Mouse (Mus musculus) midbrain, postnatal 0 days (tissue): ENCODE data around the gene Zdhhc19. TPM values are rescaled to one million over a fixed set of nuclear protein-coding genes. Genes with fewer than 3 reads are reported as not detected.

ENCODE experiments used
- ATAC-seq: fragments of 200-750 bp; cut with Nextera tagmentation; 2 replicates; pipeline ENCODE4 v1.8.0; 2017; ENCODE audit warnings: moderate number of reproducible peaks, mild to moderate bottlenecking, moderate TSS enrichment, moderate library complexity; ENCODE audit not compliant: low FRiP score
- DNase-seq: peaks from one replicate; pipeline ENCODE4 v3.0.0-alpha.2; 2015; ENCODE audit warnings: low spot score
- H3K27ac ChIP-seq: fragments of 300-500 bp; sonication (generic); 2 replicates; pipeline ENCODE4 v1.5.1; 2014; ENCODE audit warnings: low read depth, mild to moderate bottlenecking, low read length, mixed read lengths
- H3K27me3 ChIP-seq: fragments of 300-500 bp; sonication (generic); 2 replicates; pipeline ENCODE4 v1.6.1; 2014; ENCODE audit warnings: low read length, control low read depth, mixed read lengths; ENCODE audit not compliant: insufficient read depth
- H3K36me3 ChIP-seq: fragments of 300-500 bp; sonication (generic); 2 replicates; pipeline ENCODE4 v1.6.1; 2014; ENCODE audit warnings: low read length, control low read depth, mixed read lengths; ENCODE audit not compliant: insufficient read depth
- H3K4me1 ChIP-seq: fragments of 300-500 bp; sonication (generic); 2 replicates; pipeline ENCODE4 v1.6.1; 2014; ENCODE audit warnings: mild to moderate bottlenecking, control low read depth, antibody characterized with exemption, low read length, mixed read lengths; ENCODE audit not compliant: insufficient read depth
- H3K4me2 ChIP-seq: fragments of 300-500 bp; sonication (generic); 2 replicates; pipeline ENCODE4 v1.6.1; 2014; ENCODE audit warnings: low read depth, mild to moderate bottlenecking, low read length, mixed read lengths; ENCODE audit not compliant: poor library complexity, severe bottlenecking
- H3K4me3 ChIP-seq: fragments of 300-500 bp; sonication (generic); 2 replicates; pipeline ENCODE4 v1.5.1; 2014; ENCODE audit warnings: low read depth, mild to moderate bottlenecking, low read length, moderate library complexity
- H3K9ac ChIP-seq: fragments of 300-500 bp; sonication (generic); replicated peaks from 2 replicates; pipeline ENCODE4 v1.6.1; 2014; ENCODE audit warnings: mild to moderate bottlenecking, low read length, moderate library complexity, mixed read lengths; ENCODE audit not compliant: poor library complexity, severe bottlenecking
- H3K9me3 ChIP-seq: fragments of 300-500 bp; sonication (generic); 2 replicates; pipeline ENCODE4 v1.6.1; 2016; ENCODE audit warnings: low read length, control low read depth
- CTCF ChIP-seq: IDR thresholded peaks from 2 replicates; pipeline ENCODE4 v1.5.1; 2016; ENCODE audit warnings: antibody characterized with exemption, mild to moderate bottlenecking
- WGBS: fragments of 180-500 bp; shearing (Covaris S2); extraction: QIAGEN DNeasy Blood & Tissue Kit; methylation state at CpG from one replicate; pipeline ENCODE4 v1.1.7; 2014; 5-methylcytosine and 5-hydroxymethylcytosine counted together
- polyA plus RNA-seq: library from polyadenylated mRNA; unstranded; fragments of >200 nt; fragmentation: Nextera tagmentation; extraction: Ambion mirVana; gene quantifications from 2 replicates; pipeline ENCODE4 v1.2.1, GENCODE M21; 2015
- total RNA-seq: library from RNA; depleted of rRNA; stranded (reverse); fragments of >200 nt; gene quantifications from 2 replicates; pipeline ENCODE4 v1.2.3, GENCODE M21; 2014

Gene Zdhhc19
- total and polyA plus RNA-seq, 2 experiments from 2014 or later: 0.19 TPM; not detected in 1

DNA sequence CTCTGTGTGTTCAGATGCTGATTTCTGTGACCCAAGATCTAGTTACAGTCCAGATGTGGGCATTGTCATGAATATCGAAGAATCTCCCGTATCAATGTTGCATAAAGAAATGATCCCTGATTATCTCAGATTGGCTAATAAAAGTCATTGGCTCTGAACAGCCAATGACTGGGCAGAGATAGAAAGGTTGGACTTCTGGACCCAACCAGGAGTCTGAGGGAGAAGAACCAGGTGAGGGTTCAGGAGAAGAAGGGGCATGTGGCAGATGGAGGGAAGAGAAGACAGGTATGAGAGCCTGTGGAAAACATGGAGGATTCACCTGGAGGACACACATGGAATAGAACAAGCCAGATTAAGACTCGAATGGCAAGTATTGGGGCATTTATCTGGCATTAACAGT lies 92.5 kb downstream of the Zdhhc19 start:
- Histone ChIP-seq H3K4me2 (no peak overlapping the region), H3K36me3 (no peaks in the 10 kb centered on the region)
- WGBS: 84% methylated on average over 3 of the region's 3 CpGs

DNA sequence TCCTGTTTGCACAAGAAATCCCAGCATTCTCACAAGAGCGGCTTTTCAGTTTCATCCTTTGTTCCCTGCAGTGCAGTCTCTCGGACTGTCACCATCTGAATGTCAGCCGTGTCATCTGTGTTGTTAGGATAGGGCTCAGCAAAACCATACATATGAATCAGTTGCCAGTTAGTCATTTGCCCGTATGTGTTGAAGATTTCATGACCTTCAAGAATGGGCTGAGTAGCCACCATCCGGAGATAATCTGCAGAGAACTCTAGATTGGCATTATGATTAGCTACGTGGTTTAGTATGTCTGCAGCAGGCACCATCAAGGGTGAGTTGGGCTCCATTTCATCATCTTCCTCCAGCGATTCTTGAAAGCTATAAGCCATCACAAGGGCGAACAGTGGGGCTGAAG lies 95.5 kb downstream of the Zdhhc19 start:
- ATAC-seq (no peak), DNase-seq (no peak)
- Histone ChIP-seq H3K4me1 (no peaks in the 10 kb centered on the region), H3K9ac (no peak overlapping the region), H3K27me3 (no peaks in the 10 kb centered on the region), H3K9me3 (no peaks in the 10 kb centered on the region), H3K4me2 (no peak overlapping the region), H3K4me3 (no peak overlapping the region), H3K27ac (no peak overlapping the region), H3K36me3 (no peaks in the 10 kb centered on the region)
- no peak for TF ChIP-seq CTCF
- 59% methylated on average over 8 of the region's 8 CpGs for WGBS

More for the DNA sequence above, 92.5 kb downstream of the Zdhhc19 start:
- Histone ChIP-seq H3K27me3 (no peaks in the 10 kb centered on the region), H3K9ac (no peak overlapping the region), H3K4me1 (no peaks in the 10 kb centered on the region), H3K4me3 (no peak overlapping the region), H3K27ac (no peak overlapping the region), H3K9me3 (no peaks in the 10 kb centered on the region)
- ATAC-seq (no peak), DNase-seq (no peak)
- TF ChIP-seq CTCF: no peak

DNA sequence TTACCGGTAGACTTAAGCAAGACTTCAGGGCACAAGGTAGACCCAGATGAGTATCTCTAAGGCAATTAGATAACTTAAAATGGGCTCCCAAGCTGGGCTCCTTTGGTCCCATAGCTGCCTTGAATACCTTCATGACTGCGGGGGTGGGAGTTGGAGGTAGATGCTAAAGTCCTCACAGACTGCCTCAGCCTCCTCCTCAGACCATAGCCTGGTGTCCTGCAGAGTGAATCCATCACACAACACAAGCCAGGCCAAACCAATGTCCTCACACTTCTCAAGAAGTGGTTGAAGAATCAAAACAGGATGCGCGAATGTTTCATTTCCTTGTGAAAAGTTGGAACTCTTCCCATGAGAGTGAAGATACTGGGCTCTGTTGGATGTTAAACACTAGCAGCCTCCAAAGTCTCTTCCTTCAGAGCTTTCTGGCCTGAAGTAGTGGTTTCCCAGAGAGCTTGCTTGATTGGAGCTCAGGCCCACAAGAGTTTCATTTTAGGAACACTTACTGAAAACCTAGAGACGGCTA lies 97.3 kb downstream of the Zdhhc19 start:
- no peaks in the 10 kb centered on the region for H3K36me3 ChIP-seq
- H3K4me2 ChIP-seq: no peak overlapping the region
- TF ChIP-seq CTCF: no peak
- ATAC-seq (no peak), DNase-seq (no peak)
- no peak overlapping the region for H3K27ac ChIP-seq
- no peaks in the 10 kb centered on the region for H3K9me3 ChIP-seq
- H3K4me3 ChIP-seq: no peak overlapping the region
- H3K27me3 ChIP-seq: no peaks in the 10 kb centered on the region
- WGBS: 95% methylated on average over 5 of the region's 5 CpGs
- H3K9ac ChIP-seq: no peak overlapping the region
- no peaks in the 10 kb centered on the region for H3K4me1 ChIP-seq

DNA sequence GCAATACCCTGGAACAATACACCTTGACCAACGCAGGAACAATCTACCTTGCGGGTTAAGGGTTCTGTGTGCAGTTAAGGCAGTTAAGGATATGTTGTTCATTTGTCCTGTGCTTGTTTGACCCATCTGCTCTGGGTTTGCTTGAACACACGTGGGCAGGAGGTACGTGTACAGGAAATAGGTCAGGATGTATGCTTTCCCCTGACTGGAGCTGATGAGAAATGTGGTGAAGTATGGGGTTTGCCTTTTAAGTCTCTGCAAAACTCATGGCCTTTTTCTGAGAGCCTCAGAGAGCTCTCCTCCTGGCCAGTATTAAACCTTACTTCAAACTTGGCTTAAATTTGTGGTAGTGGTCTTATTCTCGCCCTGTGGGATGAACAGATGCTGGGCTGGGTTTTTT lies 97.9 kb downstream of the Zdhhc19 start:
- no peak for TF ChIP-seq CTCF
- H3K27ac ChIP-seq: no peak overlapping the region
- no peaks in the 10 kb centered on the region for H3K4me1 ChIP-seq
- ATAC-seq (no peak), DNase-seq (no peak)
- no peaks in the 10 kb centered on the region for H3K27me3 ChIP-seq
- WGBS: 81% methylated on average over 5 of the region's 5 CpGs
- no peak overlapping the region for H3K9ac ChIP-seq
- no peak overlapping the region for H3K4me2 ChIP-seq
- no peaks in the 10 kb centered on the region for H3K9me3 ChIP-seq
- H3K4me3 ChIP-seq: no peak overlapping the region
- H3K36me3 ChIP-seq: no peaks in the 10 kb centered on the region

DNA sequence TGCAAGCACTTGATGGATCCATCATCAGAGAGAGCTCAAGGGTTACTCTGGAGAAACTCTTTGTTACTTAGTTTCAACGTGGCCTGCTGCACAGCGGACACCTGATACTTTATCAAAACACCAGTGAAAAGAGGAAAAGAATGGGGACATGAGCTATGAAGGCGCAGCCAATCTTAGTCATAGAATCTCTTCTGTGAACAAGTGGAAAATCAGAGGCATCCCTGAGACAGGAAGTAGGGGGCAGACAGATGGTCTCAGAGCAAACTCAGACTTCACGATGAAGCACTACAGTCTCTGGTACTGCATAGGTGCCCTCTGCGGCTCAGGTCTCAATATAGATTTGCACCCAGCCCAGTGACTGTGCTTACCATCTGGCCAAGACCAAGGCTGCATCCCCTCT lies 98.6 kb downstream of the Zdhhc19 start:
- H3K4me2 ChIP-seq: no peak overlapping the region
- ATAC-seq: no peak
- TF ChIP-seq CTCF: no peak
- DNase-seq: no peak
- no peaks in the 10 kb centered on the region for H3K27me3 ChIP-seq
- H3K4me1 ChIP-seq: no peaks in the 10 kb centered on the region
- no peaks in the 10 kb centered on the region for H3K36me3 ChIP-seq
- no peak overlapping the region for H3K9ac ChIP-seq
- H3K9me3 ChIP-seq: no peaks in the 10 kb centered on the region
- WGBS: 88% methylated on average over 5 of the region's 5 CpGs
- no peak overlapping the region for H3K4me3 ChIP-seq
- no peak overlapping the region for H3K27ac ChIP-seq

DNA sequence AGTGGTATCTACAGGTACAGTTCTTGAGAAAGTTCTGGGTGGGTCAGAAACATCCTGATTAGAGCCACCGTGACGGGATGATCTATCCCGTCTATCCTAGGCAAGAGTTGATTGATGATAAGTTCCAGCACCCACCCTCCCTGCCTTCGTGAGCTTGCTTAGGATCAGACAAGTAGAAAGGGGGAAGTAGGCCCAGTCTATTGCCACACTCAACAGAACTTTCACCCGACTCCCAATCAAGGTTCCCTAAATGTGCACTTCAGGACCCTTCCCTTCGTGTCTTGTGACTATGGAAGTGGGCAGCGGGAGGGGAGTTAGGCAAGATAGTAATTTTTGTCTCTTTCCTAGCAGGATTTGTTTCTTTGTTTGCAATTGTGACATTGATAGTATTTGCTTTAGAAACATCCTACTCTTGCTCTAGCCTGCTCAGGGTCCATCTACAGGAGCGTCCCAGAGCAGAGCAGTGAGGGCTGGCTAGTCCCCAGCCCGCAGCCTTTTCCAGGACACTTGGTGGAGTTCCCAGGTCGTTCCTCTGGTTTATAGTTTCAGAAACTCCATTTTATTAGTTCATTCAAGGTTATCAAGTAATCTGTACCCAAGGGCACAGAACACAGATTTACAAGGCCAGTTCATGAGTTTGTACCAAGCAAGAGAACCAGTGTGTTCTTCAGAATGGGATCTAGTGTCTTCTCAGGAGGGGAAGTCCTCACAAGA lies 99.2 kb downstream of the Zdhhc19 start:
- WGBS: 90% methylated on average over 10 of the region's 10 CpGs
- TF ChIP-seq CTCF: no peak
- no peak for ATAC-seq

More for the DNA sequence above, 99.2 kb downstream of the Zdhhc19 start:
- no peak for DNase-seq
- H3K27ac ChIP-seq: no peak overlapping the region
- no peak overlapping the region for H3K9ac ChIP-seq
- no peaks in the 10 kb centered on the region for H3K4me1 ChIP-seq
- no peaks in the 10 kb centered on the region for H3K9me3 ChIP-seq
- H3K27me3 ChIP-seq: no peaks in the 10 kb centered on the region
- H3K4me2 ChIP-seq: no peak overlapping the region
- no peaks in the 10 kb centered on the region for H3K36me3 ChIP-seq
- no peak overlapping the region for H3K4me3 ChIP-seq
